Mouse (Mus musculus): Measurements from ENCODE around the gene Slc22a30.
A peak's percentile ranks its signal among the peaks of the same experiment; 100 is the strongest.
"Not testable (repeated sequence)": the region's sequence is repeated elsewhere in the genome, so short reads cannot be mapped to it uniquely, and the experiment has no call there.

Slc22a30 gene

GRCm38 (mm10) chr19:8405011-8405410 lies at the start of gene Slc22a30:
Slc22a30 (minus strand) TSS chr19:8405111.
- not testable (repeated sequence) for DNase-seq

- peak; percentile 18 for DNase-seq
These were observed 43.4 kb upstream of the Slc22a30 start for GRCm38 (mm10) chr19:8448321-8448720.

- DNase-seq, result no peak
These were observed 42.6 kb upstream of the Slc22a30 start for GRCm38 (mm10) chr19:8447516-8447915.

- DNase-seq, result no peak
These were observed 26.2 kb upstream of the Slc22a30 start for GRCm38 (mm10) chr19:8431051-8431662.

GRCm38 (mm10) chr19:8407290-8408021 lies 2.5 kb upstream of the Slc22a30 start:
- DNase-seq, result peak; percentile 7
